Mouse (Mus musculus): ENCODE data around the gene Ctnna3. TPM values are rescaled to one million over a fixed set of nuclear protein-coding genes. Genes with fewer than 3 reads are reported as not detected.

Ctnna3 gene
- total and polyA plus RNA-seq, 2 experiments from 2014 or later, result 1.0 to 2.1 TPM

GRCm38 (mm10) chr10:64588116-64588515 is 1158.2 kb downstream of the Ctnna3 start:
- 72% methylated on average over 2 of the region's 2 CpGs for WGBS
- Histone ChIP-seq H3K4me1 (ENCODE audit: insufficient read depth, low read length) (no peaks in the 10 kb centered on the region), H3K4me2 (ENCODE audit: low read depth, low read length) (no peak overlapping the region), H3K36me3 (ENCODE audit: insufficient read depth, low read length) (no peaks in the 10 kb centered on the region), H3K4me3 (ENCODE audit: low read length) (no peak overlapping the region), H3K9me3 (ENCODE audit: low read length) (no peaks in the 10 kb centered on the region), H3K9ac (replicated peaks; ENCODE audit: low read length) (no peak overlapping the region), H3K27ac (no peak overlapping the region), H3K27me3 (ENCODE audit: insufficient read depth, low read length) (no peaks in the 10 kb centered on the region)
- no peak for TF ChIP-seq CTCF (IDR thresholded peaks at IDR 0.05; ENCODE audit: low read depth)
- no peak for DNase-seq (ENCODE audit: low spot score)
- no peak for ATAC-seq

- Histone ChIP-seq H3K27ac (no peak overlapping the region), H3K4me3 (ENCODE audit: low read length) (no peak overlapping the region), H3K4me1 (ENCODE audit: insufficient read depth, low read length) (no peaks in the 10 kb centered on the region), H3K36me3 (ENCODE audit: insufficient read depth, low read length) (no peaks in the 10 kb centered on the region), H3K4me2 (ENCODE audit: low read depth, low read length) (no peak overlapping the region), H3K9ac (replicated peaks; ENCODE audit: low read length) (no peak overlapping the region), H3K27me3 (ENCODE audit: insufficient read depth, low read length) (no peaks in the 10 kb centered on the region), H3K9me3 (ENCODE audit: low read length) (no peaks in the 10 kb centered on the region)
- no peak for DNase-seq (ENCODE audit: low spot score)
- WGBS, result 33% methylated on average over 5 of the region's 5 CpGs
- ATAC-seq, result no peak
- TF ChIP-seq CTCF (IDR thresholded peaks at IDR 0.05; ENCODE audit: low read depth), result no peak
Measured at GRCm38 (mm10) chr10:64636760-64637159, 1206.9 kb downstream of the Ctnna3 start.

GRCm38 (mm10) chr10:64639061-64639460 is 1209.2 kb downstream of the Ctnna3 start:
- Histone ChIP-seq H3K9me3 (ENCODE audit: low read length) (no peaks in the 10 kb centered on the region), H3K4me1 (ENCODE audit: insufficient read depth, low read length) (no peaks in the 10 kb centered on the region), H3K9ac (replicated peaks; ENCODE audit: low read length) (no peak overlapping the region), H3K4me2 (ENCODE audit: low read depth, low read length) (no peak overlapping the region), H3K27ac (no peak overlapping the region), H3K36me3 (ENCODE audit: insufficient read depth, low read length) (no peaks in the 10 kb centered on the region), H3K4me3 (ENCODE audit: low read length) (no peak overlapping the region), H3K27me3 (ENCODE audit: insufficient read depth, low read length) (no peaks in the 10 kb centered on the region)
- ATAC-seq (no peak), DNase-seq (ENCODE audit: low spot score) (no peak)
- no peak for TF ChIP-seq CTCF (IDR thresholded peaks at IDR 0.05; ENCODE audit: low read depth)

- 78% methylated on average over 4 of the region's 4 CpGs for WGBS
- Histone ChIP-seq H3K4me3 (ENCODE audit: low read length) (no peak overlapping the region), H3K27ac (no peak overlapping the region), H3K9ac (replicated peaks; ENCODE audit: low read length) (no peak overlapping the region), H3K9me3 (ENCODE audit: low read length) (no peaks in the 10 kb centered on the region), H3K36me3 (ENCODE audit: insufficient read depth, low read length) (no peaks in the 10 kb centered on the region), H3K4me2 (ENCODE audit: low read depth, low read length) (no peak overlapping the region), H3K27me3 (ENCODE audit: insufficient read depth, low read length) (no peaks in the 10 kb centered on the region), H3K4me1 (ENCODE audit: insufficient read depth, low read length) (no peaks in the 10 kb centered on the region)
- TF ChIP-seq CTCF (IDR thresholded peaks at IDR 0.05; ENCODE audit: low read depth), result no peak
- no peak for DNase-seq (ENCODE audit: low spot score)
- ATAC-seq, result no peak
Measured at GRCm38 (mm10) chr10:64641093-64641492, 1211.2 kb downstream of the Ctnna3 start.

- H3K4me3 ChIP-seq (ENCODE audit: low read length), result no peak overlapping the region
- H3K36me3 ChIP-seq (ENCODE audit: insufficient read depth, low read length), result no peaks in the 10 kb centered on the region
- DNase-seq (ENCODE audit: low spot score) (peak; percentile 37), ATAC-seq (no peak)
- H3K9ac ChIP-seq (replicated peaks; ENCODE audit: low read length), result no peak overlapping the region
- WGBS, result 55% methylated on average over 8 of the region's 8 CpGs
- no peak overlapping the region for H3K27ac ChIP-seq
- H3K9me3 ChIP-seq (ENCODE audit: low read length), result no peaks in the 10 kb centered on the region
- H3K4me1 ChIP-seq (ENCODE audit: insufficient read depth, low read length), result no peaks in the 10 kb centered on the region
- H3K4me2 ChIP-seq (ENCODE audit: low read depth, low read length), result no peak overlapping the region
- no peaks in the 10 kb centered on the region for H3K27me3 ChIP-seq (ENCODE audit: insufficient read depth, low read length)
- 0 out of 2 replicates have a peak, but pooled peaks have one; percentile 10 for TF ChIP-seq CTCF (IDR thresholded peaks at IDR 0.05; ENCODE audit: low read depth)
Measured at GRCm38 (mm10) chr10:64641576-64641975, 1211.7 kb downstream of the Ctnna3 start.

- 77% methylated on average over 2 of the region's 2 CpGs for WGBS
- Histone ChIP-seq H3K4me1 (ENCODE audit: insufficient read depth, low read length) (no peaks in the 10 kb centered on the region), H3K4me2 (ENCODE audit: low read depth, low read length) (no peak overlapping the region), H3K9me3 (ENCODE audit: low read length) (no peaks in the 10 kb centered on the region), H3K27ac (no peak overlapping the region), H3K36me3 (ENCODE audit: insufficient read depth, low read length) (no peaks in the 10 kb centered on the region), H3K27me3 (ENCODE audit: insufficient read depth, low read length) (no peaks in the 10 kb centered on the region), H3K4me3 (ENCODE audit: low read length) (no peak overlapping the region), H3K9ac (replicated peaks; ENCODE audit: low read length) (no peak overlapping the region)
- ATAC-seq, result no peak
- no peak for DNase-seq (ENCODE audit: low spot score)
- no peak for TF ChIP-seq CTCF (IDR thresholded peaks at IDR 0.05; ENCODE audit: low read depth)
Measured at GRCm38 (mm10) chr10:64643976-64644375, 1214.1 kb downstream of the Ctnna3 start.

- Histone ChIP-seq H3K27me3 (ENCODE audit: insufficient read depth, low read length) (no peaks in the 10 kb centered on the region), H3K4me2 (ENCODE audit: low read depth, low read length) (no peak overlapping the region), H3K27ac (no peak overlapping the region), H3K9me3 (ENCODE audit: low read length) (no peaks in the 10 kb centered on the region), H3K4me1 (ENCODE audit: insufficient read depth, low read length) (no peaks in the 10 kb centered on the region), H3K4me3 (ENCODE audit: low read length) (no peak overlapping the region), H3K36me3 (ENCODE audit: insufficient read depth, low read length) (no peaks in the 10 kb centered on the region), H3K9ac (replicated peaks; ENCODE audit: low read length) (no peak overlapping the region)
- ATAC-seq (no peak), DNase-seq (ENCODE audit: low spot score) (peak; percentile 5)
- WGBS, result 68% methylated on average over 4 of the region's 4 CpGs
- no peak for TF ChIP-seq CTCF (IDR thresholded peaks at IDR 0.05; ENCODE audit: low read depth)
Measured at GRCm38 (mm10) chr10:64661190-64661589, 1231.3 kb downstream of the Ctnna3 start.

All from hindbrain, postnatal 0 days (tissue).